Mouse (Mus musculus) heart, embryonic 13.5 days (tissue): Measurements from ENCODE around the gene Nrbf2. TPM values are rescaled to one million over a fixed set of nuclear protein-coding genes. Genes with fewer than 3 reads are reported as not detected.
A peak's percentile ranks its signal among the peaks of the same experiment; 100 is the strongest.

Source experiments
- ATAC-seq: fragments of 200-750 bp; cut with Nextera tagmentation; 2 replicates; pipeline ENCODE4 v1.8.0; 2017; ENCODE audit warnings: moderate TSS enrichment; ENCODE audit not compliant: insufficient number of reproducible peaks, low FRiP score, low TSS enrichment; ENCODE audit errors: extremely low read depth
- H3K27ac ChIP-seq: fragments of 300-500 bp; sonication (generic); replicated peaks from 2 replicates; pipeline ENCODE4 v1.5.1; 2015; ENCODE audit warnings: moderate library complexity, mild to moderate bottlenecking, inconsistent platforms
- H3K27me3 ChIP-seq: fragments of 300-500 bp; sonication (generic); replicated peaks from 2 replicates; pipeline ENCODE4 v1.6.1; 2015; ENCODE audit warnings: mild to moderate bottlenecking, inconsistent platforms
- H3K36me3 ChIP-seq: fragments of 300-500 bp; sonication (generic); 2 replicates; pipeline ENCODE4 v1.6.1; 2015; ENCODE audit warnings: mild to moderate bottlenecking, inconsistent platforms
- H3K4me1 ChIP-seq: fragments of 300-500 bp; sonication (generic); 2 replicates; pipeline ENCODE4 v1.6.1; 2015; ENCODE audit warnings: inconsistent platforms
- H3K4me2 ChIP-seq: fragments of 300-500 bp; sonication (generic); 2 replicates; pipeline ENCODE4 v1.6.1; 2015; ENCODE audit warnings: inconsistent platforms, mild to moderate bottlenecking, moderate library complexity
- H3K4me3 ChIP-seq: fragments of 300-500 bp; sonication (generic); 2 replicates; pipeline ENCODE4 v1.5.1; 2015; ENCODE audit warnings: moderate library complexity, mild to moderate bottlenecking, inconsistent platforms
- H3K9ac ChIP-seq: fragments of 300-500 bp; sonication (generic); 2 replicates; pipeline ENCODE4 v1.6.1; 2015; ENCODE audit warnings: inconsistent platforms, mild to moderate bottlenecking, moderate library complexity
- H3K9me3 ChIP-seq: fragments of 300-500 bp; sonication (generic); 2 replicates; pipeline ENCODE4 v1.6.1; 2016; ENCODE audit warnings: inconsistent platforms
- WGBS: fragments of 180-500 bp; shearing (Covaris S2); methylation state at CpG from one replicate; pipeline ENCODE4 v1.1.7; 2015; ENCODE audit warnings: mixed read lengths; 5-methylcytosine and 5-hydroxymethylcytosine counted together
- polyA plus RNA-seq: library from polyadenylated mRNA; unstranded; fragments of >200 nt; fragmentation: Nextera tagmentation; extraction: Ambion mirVana; gene quantifications from 2 replicates; pipeline ENCODE4 v1.2.1, GENCODE M21; 2015

Gene Nrbf2
- polyA plus RNA-seq, 1 experiment from 2014 or later, result 27.9 TPM

DNA sequence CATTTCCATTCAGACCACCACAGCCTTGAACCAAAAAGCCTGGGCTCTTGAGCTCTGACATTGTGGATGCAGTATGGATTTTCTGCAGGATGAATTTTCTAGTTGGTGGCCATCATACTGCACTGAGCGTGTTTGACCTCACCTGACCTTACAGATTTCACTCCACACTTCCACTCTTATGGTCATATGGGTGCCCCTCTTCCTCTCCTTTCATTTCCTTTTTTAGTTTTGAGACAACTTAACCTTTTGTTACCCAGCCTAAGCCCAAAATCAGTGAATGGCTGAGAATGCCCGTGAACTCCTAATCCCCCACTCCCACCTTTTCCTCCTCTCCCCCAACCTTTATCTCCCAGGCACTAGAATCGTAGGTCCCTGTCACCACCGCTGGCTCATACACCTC, 5.5 kb upstream of the Nrbf2 start:
- Histone ChIP-seq H3K4me1 (peaks cover 23% of the 10 kb centered on the region), H3K4me3 (no peak overlapping the region), H3K9me3 (no peaks in the 10 kb centered on the region), H3K27me3 (no peaks in the 10 kb centered on the region), H3K4me2 (no peak overlapping the region), H3K9ac (no peak overlapping the region), H3K36me3 (no peaks in the 10 kb centered on the region), H3K27ac (no peak overlapping the region)
- WGBS, result 40% methylated on average over 4 of the region's 4 CpGs
- ATAC-seq, result no peak

- 59% methylated on average over 3 of the region's 3 CpGs for WGBS
- H3K4me1 ChIP-seq, result peaks cover 40% of the 10 kb centered on the region
- no peaks in the 10 kb centered on the region for H3K36me3 ChIP-seq
- no peak overlapping the region for H3K9ac ChIP-seq
- H3K4me3 ChIP-seq, result no peak overlapping the region
- H3K27me3 ChIP-seq, result no peaks in the 10 kb centered on the region
- no peaks in the 10 kb centered on the region for H3K9me3 ChIP-seq
- peak overlapping the region; percentile 53 for H3K27ac ChIP-seq
- no peak overlapping the region for H3K4me2 ChIP-seq
- ATAC-seq, result no peak
Observed at GRCm38 (mm10) chr10:67287877-67288276, 2.8 kb upstream of the Nrbf2 start.

DNA sequence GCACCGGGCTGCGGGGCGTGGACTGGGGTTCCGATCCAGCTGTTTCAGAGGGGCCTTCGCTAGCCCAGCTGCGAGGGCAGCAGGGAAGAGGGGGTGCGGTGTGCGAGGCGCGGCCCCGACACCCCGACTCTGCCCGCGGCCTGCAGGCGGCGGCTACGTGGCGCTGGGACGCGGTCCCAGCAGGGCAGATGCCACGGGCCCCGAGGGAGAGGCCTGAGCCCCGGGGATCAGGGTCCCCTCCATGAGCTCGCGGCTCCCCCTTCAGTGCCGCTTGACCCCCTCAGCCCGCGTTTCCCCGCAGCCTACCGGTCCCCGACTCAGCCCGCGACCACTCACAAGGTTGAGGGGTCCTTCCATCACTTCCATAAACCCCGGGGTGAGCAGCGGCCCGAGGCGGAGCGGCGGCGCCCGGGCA, 337 bp downstream of the Nrbf2 start:
- Histone ChIP-seq H3K27me3 (no peaks in the 10 kb centered on the region), H3K4me2 (peak overlapping the region; percentile 76), H3K27ac (peak overlapping the region; percentile 72), H3K36me3 (no peaks in the 10 kb centered on the region), H3K9me3 (no peaks in the 10 kb centered on the region), H3K9ac (peak overlapping the region; percentile 96), H3K4me3 (peak overlapping the region; percentile 97), H3K4me1 (peaks cover 48% of the 10 kb centered on the region)
- under 1% methylated on average over 37 of the region's 41 CpGs for WGBS
- peak; percentile 25; the same call in 1 of the 2 replicates for ATAC-seq

DNA sequence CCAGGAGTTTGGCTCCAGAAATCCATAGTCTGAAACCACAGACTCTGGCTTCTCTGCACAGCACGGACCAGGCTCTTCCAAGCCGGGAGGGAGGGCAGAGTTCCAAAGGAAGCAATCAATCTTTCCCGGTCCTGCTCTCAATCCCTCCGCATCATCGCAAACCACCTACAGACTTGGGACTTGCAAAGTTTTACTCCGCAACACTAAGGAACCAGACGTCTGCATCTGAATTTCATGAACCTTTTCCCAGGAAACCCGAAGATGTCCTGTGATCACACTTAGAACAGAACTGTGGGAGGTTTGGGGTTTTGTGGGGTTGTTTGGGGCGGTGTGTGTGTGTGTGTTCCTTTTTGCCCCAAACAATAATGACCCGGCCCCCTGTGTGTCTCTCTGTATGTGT, 794 bp downstream of the Nrbf2 start:
- WGBS, result 3% methylated on average over 10 of the region's 10 CpGs

DNA sequence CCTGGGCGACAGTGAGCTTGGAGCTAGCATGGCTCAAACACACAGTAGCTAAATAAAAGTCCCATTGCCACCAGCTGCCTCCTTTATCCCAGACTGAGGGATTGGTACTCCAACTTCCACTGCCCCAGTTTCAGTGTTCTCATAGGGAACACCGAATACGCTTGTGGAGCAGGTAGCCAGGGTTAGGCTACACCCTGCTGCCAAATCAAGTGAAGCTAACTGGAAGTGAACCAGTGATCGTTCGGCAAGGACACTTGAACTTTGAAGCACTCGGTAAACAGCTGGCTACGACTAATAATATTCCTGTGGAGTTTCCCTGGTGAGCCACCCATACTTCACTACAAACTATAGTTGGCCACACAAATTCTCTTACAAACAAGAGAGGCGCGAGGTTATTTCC, 1.6 kb downstream of the Nrbf2 start:
- H3K9ac ChIP-seq, result peak overlapping the region; percentile 96

More for the DNA sequence above, 794 bp downstream of the Nrbf2 start:
- Histone ChIP-seq H3K4me3 (peak overlapping the region; percentile 97), H3K4me1 (peaks cover 48% of the 10 kb centered on the region), H3K27ac (peak overlapping the region; percentile 72), H3K9ac (peak overlapping the region; percentile 96), H3K27me3 (no peaks in the 10 kb centered on the region), H3K9me3 (no peaks in the 10 kb centered on the region), H3K4me2 (peak overlapping the region; percentile 76), H3K36me3 (no peaks in the 10 kb centered on the region)
- ATAC-seq, result no peak

DNA sequence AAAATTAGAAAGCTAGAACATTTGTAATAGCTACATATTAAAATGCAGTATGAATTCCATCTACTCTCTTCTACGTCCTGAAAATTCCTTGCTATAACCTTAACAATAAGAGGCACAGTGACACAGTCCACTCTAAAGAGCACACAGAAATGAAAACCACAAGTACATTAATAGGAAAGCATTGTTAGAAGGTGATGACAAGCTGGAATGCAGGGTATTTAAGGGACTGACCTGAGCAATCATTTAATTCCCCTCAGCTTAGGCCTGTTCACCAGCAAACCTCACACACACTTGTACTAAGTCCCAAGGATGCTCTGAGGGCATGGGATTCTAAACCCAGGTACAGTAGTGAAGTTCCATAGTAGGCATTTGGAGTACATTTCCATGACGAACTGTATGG, 2.6 kb downstream of the Nrbf2 start:
- H3K9ac ChIP-seq, result peak overlapping the region; percentile 33; the same call in 1 of the 2 replicates
- no peak for ATAC-seq
- no peaks in the 10 kb centered on the region for H3K36me3 ChIP-seq
- no peaks in the 10 kb centered on the region for H3K27me3 ChIP-seq
- no peak overlapping the region for H3K27ac ChIP-seq
- H3K4me3 ChIP-seq, result 0 out of 2 replicates have a peak overlapping the region, but pooled peaks have one; percentile 6
- peaks cover 37% of the 10 kb centered on the region for H3K4me1 ChIP-seq
- WGBS, result 53% methylated on average over 2 of the region's 2 CpGs
- H3K4me2 ChIP-seq, result peak overlapping the region; percentile 76
- no peaks in the 10 kb centered on the region for H3K9me3 ChIP-seq

More for the DNA sequence above, 1.6 kb downstream of the Nrbf2 start:
- no peak overlapping the region for H3K27ac ChIP-seq
- H3K27me3 ChIP-seq, result no peaks in the 10 kb centered on the region
- ATAC-seq, result no peak
- peaks cover 47% of the 10 kb centered on the region for H3K4me1 ChIP-seq
- WGBS, result 76% methylated on average over 9 of the region's 9 CpGs
- H3K9me3 ChIP-seq, result no peaks in the 10 kb centered on the region
- H3K36me3 ChIP-seq, result no peaks in the 10 kb centered on the region
- peak overlapping the region; percentile 76 for H3K4me2 ChIP-seq
- H3K4me3 ChIP-seq, result peak overlapping the region; percentile 97

- Histone ChIP-seq H3K9ac (peak overlapping the region; percentile 37; the same call in 1 of the 2 replicates), H3K27me3 (no peaks in the 10 kb centered on the region), H3K9me3 (no peaks in the 10 kb centered on the region), H3K27ac (peak overlapping the region; percentile 45), H3K4me1 (peaks cover 35% of the 10 kb centered on the region), H3K4me3 (peak overlapping the region; percentile 6; the same call in 1 of the 2 replicates), H3K36me3 (no peaks in the 10 kb centered on the region), H3K4me2 (peak overlapping the region; percentile 76)
- no peak for ATAC-seq
- WGBS, result 23% methylated on average over 8 of the region's 8 CpGs
Observed at GRCm38 (mm10) chr10:67281852-67282251, 3.3 kb downstream of the Nrbf2 start.

GRCm38 (mm10) chr10:67275916-67276315, 9.2 kb downstream of the Nrbf2 start:
- no peak overlapping the region for H3K9ac ChIP-seq
- peaks cover 36% of the 10 kb centered on the region for H3K36me3 ChIP-seq
- H3K4me1 ChIP-seq, result no peaks in the 10 kb centered on the region
- H3K27ac ChIP-seq, result no peak overlapping the region
- H3K9me3 ChIP-seq, result no peaks in the 10 kb centered on the region
- no peak overlapping the region for H3K4me3 ChIP-seq
- ATAC-seq, result no peak
- no peak overlapping the region for H3K4me2 ChIP-seq
- no peaks in the 10 kb centered on the region for H3K27me3 ChIP-seq

GRCm38 (mm10) chr10:67264852-67265251, 20.3 kb downstream of the Nrbf2 start:
- H3K4me1 ChIP-seq, result no peaks in the 10 kb centered on the region
- no peak overlapping the region for H3K27ac ChIP-seq
- H3K9me3 ChIP-seq, result 0 out of 2 replicates have a peak, but pooled peaks cover 3% of the 10 kb centered on the region
- peaks cover 40% of the 10 kb centered on the region for H3K36me3 ChIP-seq
- WGBS, result 48% methylated on average over 1 of the region's 1 CpGs
- no peak overlapping the region for H3K9ac ChIP-seq
- no peak overlapping the region for H3K4me2 ChIP-seq
- no peak overlapping the region for H3K4me3 ChIP-seq
- H3K27me3 ChIP-seq, result no peaks in the 10 kb centered on the region
- ATAC-seq, result no peak

- Histone ChIP-seq H3K9ac (no peak overlapping the region), H3K27me3 (no peaks in the 10 kb centered on the region), H3K4me2 (no peak overlapping the region), H3K36me3 (peaks cover 90% of the 10 kb centered on the region), H3K9me3 (no peaks in the 10 kb centered on the region), H3K4me1 (peaks cover 13% of the 10 kb centered on the region), H3K4me3 (no peak overlapping the region), H3K27ac (no peak overlapping the region)
- ATAC-seq, result no peak
- 96% methylated on average over 1 of the region's 1 CpGs for WGBS
Observed at GRCm38 (mm10) chr10:67253115-67253514, 32.0 kb downstream of the Nrbf2 start.

DNA sequence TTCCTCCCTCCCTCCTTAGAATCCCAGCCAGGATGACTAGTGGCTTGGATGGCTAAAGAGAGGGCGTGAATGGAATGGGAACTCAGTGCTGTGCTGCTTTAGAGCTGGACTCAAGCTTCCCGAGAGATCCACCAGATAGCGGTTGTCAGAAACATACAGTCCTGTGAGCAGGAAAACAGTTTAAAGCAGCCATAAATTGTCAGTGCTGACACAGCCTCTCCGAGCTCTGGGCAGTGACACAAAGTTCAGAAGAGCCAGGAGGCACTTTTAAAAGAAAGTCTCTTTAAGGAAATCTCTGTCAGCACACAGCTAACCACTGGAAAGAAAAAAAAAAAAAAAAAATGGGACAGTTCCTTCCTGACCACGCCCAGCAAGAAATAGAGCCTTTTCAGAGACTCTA, 32.8 kb downstream of the Nrbf2 start:
- Histone ChIP-seq H3K27ac (no peak overlapping the region), H3K36me3 (peaks cover 92% of the 10 kb centered on the region), H3K27me3 (no peaks in the 10 kb centered on the region), H3K4me2 (no peak overlapping the region), H3K4me1 (peaks cover 13% of the 10 kb centered on the region), H3K9ac (no peak overlapping the region), H3K9me3 (no peaks in the 10 kb centered on the region), H3K4me3 (no peak overlapping the region)
- WGBS, result 70% methylated on average over 5 of the region's 5 CpGs
- ATAC-seq, result no peak

GRCm38 (mm10) chr10:67250846-67251245, 34.3 kb downstream of the Nrbf2 start:
- Histone ChIP-seq H3K4me3 (no peak overlapping the region), H3K4me2 (no peak overlapping the region), H3K4me1 (peaks cover 13% of the 10 kb centered on the region), H3K9ac (no peak overlapping the region), H3K27ac (no peak overlapping the region), H3K36me3 (peaks cover 94% of the 10 kb centered on the region), H3K9me3 (no peaks in the 10 kb centered on the region), H3K27me3 (no peaks in the 10 kb centered on the region)
- no peak for ATAC-seq
- WGBS, result 90% methylated on average over 6 of the region's 6 CpGs
